Mouse (Mus musculus) CH12.LX (cell line): ENCODE results near the gene Ifi27l2b. TPM values are rescaled to one million over a fixed set of nuclear protein-coding genes. Genes with fewer than 3 reads are reported as not detected.
A peak's percentile ranks its signal among the peaks of the same experiment; 100 is the strongest.

Experiments
- DNase-seq: peaks from one replicate; pipeline ENCODE4 v3.0.0-alpha.2; 2013; ENCODE audit errors: extremely low read depth
- H3K27ac ChIP-seq: 2 replicates; pipeline ENCODE4 v1.5.1; 2012; ENCODE audit warnings: low read depth, mild to moderate bottlenecking, control low read depth, moderate library complexity; ENCODE audit not compliant: insufficient read depth
- H3K27me3 ChIP-seq: replicated peaks from 2 replicates; pipeline ENCODE3; 2012; ENCODE audit warnings: inconsistent platforms
- H3K36me3 ChIP-seq, 2 experiments: replicated peaks in 1 of 2; 2 replicates each; pipeline versions ENCODE3 to v1.6.1; 2012; ENCODE audit warnings: inconsistent platforms in 1 of 2, low read length in 1 of 2, mild to moderate bottlenecking in 1 of 2, mixed read lengths in 1 of 2, moderate library complexity in 1 of 2; ENCODE audit not compliant: control insufficient read depth in 1 of 2, insufficient read depth in 1 of 2
- H3K4me1 ChIP-seq, 2 experiments: 2 replicates each; pipeline ENCODE4 v1.6.1; 2012; ENCODE audit warnings: inconsistent platforms in 1 of 2, moderate library complexity in 1 of 2; ENCODE audit not compliant: insufficient read depth in 2 of 2, control insufficient read depth in 1 of 2
- H3K4me2 ChIP-seq: 2 replicates; pipeline ENCODE4 v1.6.1; 2012; ENCODE audit warnings: low read depth, mild to moderate bottlenecking, control low read depth; ENCODE audit not compliant: poor library complexity, insufficient read depth, severe bottlenecking
- H3K4me3 ChIP-seq, 3 experiments: fragments of 150-350 bp in 1 of 3; sonication (generic) in 1 of 3; replicated peaks in 1 of 3; 2 replicates each; pipeline versions ENCODE3 to v1.5.1; 2011 to 2012; ENCODE audit warnings: low read depth in 2 of 3, low read length in 2 of 3, mild to moderate bottlenecking in 2 of 3, moderate library complexity in 2 of 3, control low read depth in 1 of 3, improper control_type of control experiment in 1 of 3, inconsistent platforms in 1 of 3, mixed read lengths in 1 of 3; ENCODE audit not compliant: poor library complexity in 1 of 3
- H3K79me2 ChIP-seq: replicated peaks from 2 replicates; pipeline ENCODE4 v1.6.1; 2012; ENCODE audit warnings: mild to moderate bottlenecking, moderate library complexity; ENCODE audit not compliant: control insufficient read depth, poor library complexity, insufficient read depth, severe bottlenecking; ENCODE audit errors: extremely low read depth
- H3K9ac ChIP-seq: 2 replicates; pipeline ENCODE4 v1.6.1; 2012; ENCODE audit warnings: low read depth, mild to moderate bottlenecking, control low read depth, moderate library complexity; ENCODE audit not compliant: insufficient read depth
- H3K9me3 ChIP-seq: replicated peaks from 2 replicates; pipeline ENCODE3; 2012; ENCODE audit warnings: low read length, inconsistent platforms, mixed read lengths
- CHD2 ChIP-seq: IDR thresholded peaks from 2 replicates; pipeline ENCODE4 v1.6.1; 2011; ENCODE audit warnings: low read length, improper control_type of control experiment
- E2F4 ChIP-seq: IDR thresholded peaks from 2 replicates; pipeline ENCODE4 v1.6.1; 2011; ENCODE audit warnings: low read depth, low read length, improper control_type of control experiment; ENCODE audit not compliant: insufficient replicate concordance
- ELF1 ChIP-seq: IDR thresholded peaks from 2 replicates; pipeline ENCODE4 v1.6.1; 2014; ENCODE audit warnings: low read depth, mild to moderate bottlenecking, inconsistent platforms, low read length, improper control_type of control experiment
- EP300 ChIP-seq: IDR thresholded peaks from 2 replicates; pipeline ENCODE4 v1.6.1; 2011; ENCODE audit warnings: low read length, improper control_type of control experiment
- ETS1 ChIP-seq: conservative IDR thresholded peaks from 2 replicates; pipeline ENCODE4 v1.6.1; 2012; ENCODE audit warnings: low read depth, mild to moderate bottlenecking, inconsistent platforms, low read length, improper control_type of control experiment, moderate library complexity
- GABPA ChIP-seq: IDR thresholded peaks from 2 replicates; pipeline ENCODE4 v1.6.1; 2012; ENCODE audit warnings: low read depth, low read length, improper control_type of control experiment, inconsistent platforms; ENCODE audit not compliant: insufficient replicate concordance
- HCFC1 ChIP-seq: IDR thresholded peaks from 2 replicates; pipeline ENCODE4 v1.6.1; 2012; ENCODE audit warnings: low read depth, mild to moderate bottlenecking, inconsistent platforms, low read length, improper control_type of control experiment
- IRF4 ChIP-seq: IDR thresholded peaks from 2 replicates; pipeline ENCODE4 v1.6.1; 2014; ENCODE audit warnings: low read depth, mild to moderate bottlenecking, inconsistent platforms, low read length, improper control_type of control experiment
- JUND ChIP-seq: conservative IDR thresholded peaks from 2 replicates; pipeline ENCODE4 v1.6.1; 2011; ENCODE audit warnings: low read depth, low read length, improper control_type of control experiment
- KAT2A ChIP-seq: IDR thresholded peaks from 2 replicates; pipeline ENCODE4 v1.6.1; 2012; ENCODE audit warnings: low read length, improper control_type of control experiment, inconsistent platforms; ENCODE audit not compliant: insufficient replicate concordance
- MAFK ChIP-seq: IDR thresholded peaks from 2 replicates; pipeline ENCODE4 v1.6.1; 2011; ENCODE audit warnings: low read length, improper control_type of control experiment; ENCODE audit not compliant: insufficient replicate concordance
- MAX ChIP-seq: IDR thresholded peaks from 2 replicates; pipeline ENCODE4 v1.6.1; 2011; ENCODE audit warnings: low read length, improper control_type of control experiment
- MEF2A ChIP-seq: IDR thresholded peaks from 2 replicates; pipeline ENCODE4 v1.6.1; 2014; ENCODE audit warnings: low read depth, mild to moderate bottlenecking, inconsistent platforms, low read length, improper control_type of control experiment, borderline replicate concordance
- NELFE ChIP-seq: IDR thresholded peaks from 2 replicates; pipeline ENCODE4 v1.6.1; 2011; ENCODE audit warnings: low read depth, low read length, improper control_type of control experiment
- POLR2A ChIP-seq: IDR thresholded peaks from 2 replicates; pipeline ENCODE4 v1.6.1; 2011; ENCODE audit warnings: low read depth, mild to moderate bottlenecking, improper control_type of control experiment, low read length
- RAD21 ChIP-seq: IDR thresholded peaks from 2 replicates; pipeline ENCODE4 v1.6.1; 2011; ENCODE audit warnings: low read depth, mild to moderate bottlenecking, low read length, improper control_type of control experiment, moderate library complexity
- SIN3A ChIP-seq: IDR thresholded peaks from 2 replicates; pipeline ENCODE4 v1.6.1; 2012; ENCODE audit warnings: low read length, improper control_type of control experiment, inconsistent platforms
- TBP ChIP-seq: conservative IDR thresholded peaks from 2 replicates; pipeline ENCODE4 v1.6.1; 2011; ENCODE audit warnings: low read depth, low read length, improper control_type of control experiment
- TCF12 ChIP-seq: IDR thresholded peaks from 2 replicates; pipeline ENCODE4 v1.6.1; 2014; ENCODE audit warnings: low read depth, mild to moderate bottlenecking, inconsistent platforms, low read length, improper control_type of control experiment
- USF1 ChIP-seq: IDR thresholded peaks from 2 replicates; pipeline ENCODE4 v1.6.1; 2014; ENCODE audit warnings: low read depth, mild to moderate bottlenecking, inconsistent platforms, low read length, improper control_type of control experiment
- USF2 ChIP-seq: conservative IDR thresholded peaks from 2 replicates; pipeline ENCODE4 v1.6.1; 2011; ENCODE audit warnings: low read depth, low read length, improper control_type of control experiment
- ZC3H11A ChIP-seq: IDR thresholded peaks from 2 replicates; pipeline ENCODE4 v1.6.1; 2012; ENCODE audit warnings: low read depth, mild to moderate bottlenecking, inconsistent platforms, low read length, improper control_type of control experiment
- ZKSCAN1 ChIP-seq: IDR thresholded peaks from 2 replicates; pipeline ENCODE4 v1.6.1; 2012; ENCODE audit warnings: low read depth, inconsistent platforms, low read length, improper control_type of control experiment, borderline replicate concordance
- ZMIZ1 ChIP-seq: IDR thresholded peaks from 2 replicates; pipeline ENCODE4 v1.6.1; 2012; ENCODE audit warnings: low read depth, mild to moderate bottlenecking, inconsistent platforms, low read length, improper control_type of control experiment
- ZNF384 ChIP-seq: IDR thresholded peaks from 2 replicates; pipeline ENCODE4 v1.6.1; 2012; ENCODE audit warnings: low read depth, low read length, improper control_type of control experiment, inconsistent platforms
- dilution Hi-C: fragments of 300-500 bp; cut with MboI; formaldehyde crosslinking; loops from 2 replicates; pipeline ENCODE4 v1.14.3; 2020; ENCODE audit warnings: low sequenced_read_pairs; ENCODE audit not compliant: extremely low pct_unique_long_range_greater_than_20kb, extremely low pct_ligation_motif_present
- in situ Hi-C: fragments of 300-500 bp; cut with MboI; formaldehyde crosslinking; loops from 3 replicates; pipeline ENCODE4 v1.14.3; 2019; ENCODE audit warnings: low sequenced_read_pairs, low pct_ligation_motif_present, low pct_unique_long_range_greater_than_20kb, mixed read lengths
- polyA plus RNA-seq: library from polyadenylated mRNA; unstranded; fragments of >175 nt; gene quantifications from 2 replicates; pipeline ENCODE4 v1.2.1, GENCODE M21; 2012; ENCODE audit warnings: low read depth; ENCODE audit not compliant: insufficient read length
- total RNA-seq, 2 experiments: library from RNA; depleted of rRNA; stranded (reverse); fragments of 300-350 nt in 1 of 2; fragments of >200 nt in 1 of 2; gene quantifications; 2 replicates each; pipeline ENCODE4 v1.2.3; 2012 to 2014

Gene Ifi27l2b
- total and polyA plus RNA-seq, 3 experiments, result not detected

DNA sequence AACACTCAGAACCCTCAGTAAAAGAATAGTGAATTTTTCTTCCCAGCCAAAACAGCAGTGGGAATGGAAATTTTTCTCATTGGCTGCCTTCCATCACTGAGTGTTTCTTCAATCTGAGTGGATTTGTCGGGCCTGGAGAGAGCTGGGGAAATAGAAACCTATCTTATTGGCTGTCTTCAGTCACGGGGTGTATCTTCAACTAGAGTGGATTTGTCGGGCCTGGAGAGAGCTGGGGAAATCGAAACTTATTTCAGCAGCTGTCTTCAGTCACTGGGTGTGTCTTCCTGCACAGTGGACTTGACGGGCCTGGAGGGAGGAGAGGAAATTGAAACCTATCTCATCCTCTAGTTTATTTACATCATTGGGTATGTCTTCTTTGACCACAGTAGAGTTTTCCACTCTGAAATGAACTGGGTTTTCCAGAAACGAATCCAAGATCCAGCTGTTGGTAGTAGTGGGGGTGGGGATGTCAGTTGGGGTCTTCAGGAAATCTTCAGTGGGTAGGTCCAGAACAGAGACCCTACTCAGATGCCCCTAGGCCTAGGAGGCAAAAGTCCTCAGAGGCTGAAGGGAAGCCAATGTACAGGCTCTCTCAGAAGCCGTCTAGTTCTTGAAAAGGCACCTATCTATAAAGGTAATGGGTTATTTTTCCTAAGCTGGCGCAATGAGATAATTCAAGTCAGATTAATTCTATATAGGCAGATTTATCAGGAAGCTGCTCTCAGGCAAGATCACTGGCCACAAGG is 22.9 kb downstream of the Ifi27l2b start, which contains the start of gene Ifi27:
Gene Ifi27, plus strand, starts transcription at position 226 of the 746 bp plus-strand sequence.
- peaks cover 25 to 48% of the 10 kb centered on the region in 2 experiments for H3K4me1 ChIP-seq
- peak within 1 kb of the TSS; percentile 80 for H3K4me2 ChIP-seq
- peak within 1 kb of the TSS; percentile 54; the same call in 1 of the 2 replicates for H3K27ac ChIP-seq
- DNase-seq, result peak; percentile 90
- dilution Hi-C loops (no loop called here), in situ Hi-C loops (no loop called here)
- H3K79me2 ChIP-seq, result no peaks in the 10 kb centered on the region; the same call in 1 of the 2 replicates
- H3K9me3 ChIP-seq, result no peaks in the 10 kb centered on the region
- TF ChIP-seq TCF12, result peak; percentile 70; the same call in 1 of the 2 replicates
- peak; percentile 57; the same call in 1 of the 2 replicates for TF ChIP-seq POLR2A
- TF ChIP-seq MAFK, result no peak
- peak; percentile 69; the same call in 1 of the 2 replicates for TF ChIP-seq ELF1
- no peak for TF ChIP-seq CHD2
- TF ChIP-seq JUND, result 0 out of 2 replicates have a peak, but pooled peaks have one; percentile 23
- no peak for TF ChIP-seq ZKSCAN1
- TF ChIP-seq ZMIZ1, result peak; percentile 80; the same call in 1 of the 2 replicates
- no peak for TF ChIP-seq ZNF384
- TF ChIP-seq MEF2A, result peak; percentile 62; the same call in 1 of the 2 replicates
- peak; percentile 95 for TF ChIP-seq USF1
- peak; percentile 92 for TF ChIP-seq SIN3A
- TF ChIP-seq TBP, result peak; percentile 90
- TF ChIP-seq ZC3H11A, result no peak
- TF ChIP-seq MAX, result peak; percentile 90
- no peak for TF ChIP-seq RAD21
- peak; percentile 46; the same call in 1 of the 2 replicates for TF ChIP-seq EP300
- TF ChIP-seq IRF4, result peak; percentile 92
- peak; percentile 64 for TF ChIP-seq NELFE
- peak; percentile 80 for TF ChIP-seq HCFC1
- TF ChIP-seq USF2, result peak; percentile 96
- TF ChIP-seq E2F4, result no peak
- TF ChIP-seq KAT2A, result no peak
- TF ChIP-seq GABPA, result no peak
- peak; percentile 75 for TF ChIP-seq ETS1
- no peaks in the 10 kb centered on the region for H3K27me3 ChIP-seq
- peaks cover 21 to 38% of the 10 kb centered on the region in 2 experiments for H3K36me3 ChIP-seq
- H3K4me3 ChIP-seq, result peak within 1 kb of the TSS; percentile 61 to 73 (median 64)
- peak within 1 kb of the TSS; percentile 99 for H3K9ac ChIP-seq
